Mouse (Mus musculus): ENCODE data around the gene Ece1.

The Ece1 gene

DNA sequence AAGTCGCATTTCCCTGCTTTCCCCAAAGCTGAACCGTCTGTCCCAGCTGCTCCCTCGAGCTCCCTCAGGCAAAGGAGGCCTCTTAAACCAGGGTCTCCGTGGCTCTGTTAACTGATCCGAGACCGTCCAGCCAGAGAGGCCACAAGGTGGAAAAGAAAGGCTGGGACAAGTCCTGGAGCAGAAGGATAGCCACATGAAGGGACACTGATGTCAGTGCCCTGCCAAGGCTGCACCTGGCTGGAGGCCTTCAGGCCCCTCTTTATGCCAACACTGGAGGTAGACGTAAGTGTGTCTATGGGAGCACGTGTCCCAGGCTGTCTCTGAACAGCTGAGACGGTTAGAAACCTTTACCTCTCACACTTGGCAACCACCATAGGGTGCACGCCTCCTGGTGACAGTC is 57.1 kb downstream of the Ece1 start:
- DNase-seq = no peak

DNA sequence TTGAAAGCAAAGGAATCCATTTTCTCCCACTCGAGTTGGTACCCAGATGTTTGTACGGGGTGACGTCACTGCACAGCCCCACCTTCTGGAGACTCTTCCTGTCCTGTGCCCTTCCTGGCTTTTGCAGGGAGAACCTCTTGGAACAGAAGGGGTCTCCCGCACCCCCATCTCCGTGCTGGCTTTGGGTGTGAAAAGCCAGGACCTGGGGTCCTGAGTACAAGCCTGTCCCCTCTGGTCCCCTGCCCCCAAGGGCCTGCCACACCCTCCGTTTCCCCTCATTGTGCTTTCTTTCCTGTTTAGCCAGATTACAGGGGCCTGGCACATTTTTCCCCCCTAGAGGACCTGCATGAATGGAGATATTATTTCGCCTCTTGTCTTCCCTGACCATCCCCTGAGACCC is 58.0 kb downstream of the Ece1 start:
- no peak for DNase-seq

DNA sequence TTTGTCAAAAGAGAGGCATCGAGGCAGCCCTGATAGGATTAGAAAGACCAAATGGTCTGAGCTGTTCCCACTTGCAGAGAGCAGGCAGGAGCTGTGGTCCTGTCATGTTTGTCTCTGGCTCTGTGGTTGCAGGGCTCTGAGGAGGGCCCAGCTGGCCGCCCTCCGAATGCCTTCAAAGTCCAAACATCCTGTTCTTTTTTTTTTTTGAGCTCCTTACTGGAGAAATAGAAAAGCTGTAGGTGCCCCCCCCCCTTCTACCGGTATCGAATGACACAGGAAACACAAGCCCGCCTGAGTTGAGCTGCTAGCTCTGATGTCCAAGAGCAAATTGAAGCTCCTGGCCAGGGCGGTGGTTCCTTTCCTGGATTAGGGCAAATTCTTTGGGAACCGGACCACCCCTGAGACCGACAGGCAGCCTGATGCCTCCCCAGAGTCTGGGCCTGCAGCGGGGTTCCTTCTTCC is 58.5 kb downstream of the Ece1 start:
- no peak for DNase-seq

DNA sequence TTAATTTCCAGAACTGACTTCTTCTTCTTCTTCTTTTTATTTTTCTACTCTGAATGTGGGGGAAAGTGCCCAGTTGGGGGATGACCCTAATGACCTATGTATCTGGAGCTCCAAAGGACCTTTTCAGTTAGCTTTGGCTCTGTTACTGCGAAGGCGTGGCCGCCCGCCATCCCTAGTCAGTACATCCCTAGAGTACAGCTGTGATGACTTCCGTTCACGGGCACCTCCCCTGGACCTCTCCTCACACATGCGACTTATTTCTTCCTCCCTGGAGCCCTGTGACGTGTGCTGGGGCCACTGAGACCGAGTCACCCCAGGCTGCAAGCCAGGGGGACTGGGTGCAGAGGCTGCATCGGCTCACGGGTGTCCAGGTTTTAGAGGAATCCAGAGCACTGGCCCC is 59.5 kb downstream of the Ece1 start:
- DNase-seq = no peak

DNA sequence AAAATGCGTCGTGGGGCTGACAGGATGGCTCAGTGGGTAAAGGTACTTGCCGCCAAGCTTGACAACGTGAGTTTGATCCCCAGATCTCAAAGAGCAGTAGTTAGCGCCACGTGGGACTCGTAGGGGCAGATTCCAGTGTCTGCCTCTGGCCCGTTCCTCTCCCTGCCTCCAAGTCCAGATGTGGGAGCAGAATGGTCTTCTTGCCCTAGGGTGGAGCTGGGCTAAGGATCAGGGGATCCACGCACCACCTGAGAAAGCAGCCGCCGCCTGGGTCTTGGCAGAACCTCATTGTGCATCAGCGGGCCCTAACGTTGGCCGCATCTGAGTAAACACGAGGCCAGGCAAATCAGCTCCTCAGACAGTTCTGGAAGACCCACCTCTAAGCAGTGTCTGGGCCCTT is 61.0 kb downstream of the Ece1 start:
- DNase-seq = no peak

DNA sequence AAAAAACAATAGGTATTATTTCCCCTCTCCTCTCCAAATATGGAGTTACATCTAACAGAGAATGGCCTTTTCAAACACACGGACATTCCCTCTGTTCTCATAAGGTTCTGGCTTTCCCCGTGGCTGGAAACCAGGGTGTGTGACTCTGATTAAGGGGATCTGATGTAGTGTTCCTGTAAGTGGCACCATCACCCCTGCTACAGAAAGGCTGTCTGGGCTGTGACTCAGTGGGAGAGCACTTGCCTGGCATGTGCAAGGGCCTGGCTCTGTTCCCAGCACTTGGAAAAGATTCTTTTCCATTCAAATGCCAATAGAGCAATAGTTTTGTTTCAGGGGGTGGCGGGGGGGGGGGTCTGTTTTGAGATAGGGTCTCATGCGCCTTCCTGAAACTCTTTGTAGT is 63.1 kb downstream of the Ece1 start:
- no peak for DNase-seq

DNA sequence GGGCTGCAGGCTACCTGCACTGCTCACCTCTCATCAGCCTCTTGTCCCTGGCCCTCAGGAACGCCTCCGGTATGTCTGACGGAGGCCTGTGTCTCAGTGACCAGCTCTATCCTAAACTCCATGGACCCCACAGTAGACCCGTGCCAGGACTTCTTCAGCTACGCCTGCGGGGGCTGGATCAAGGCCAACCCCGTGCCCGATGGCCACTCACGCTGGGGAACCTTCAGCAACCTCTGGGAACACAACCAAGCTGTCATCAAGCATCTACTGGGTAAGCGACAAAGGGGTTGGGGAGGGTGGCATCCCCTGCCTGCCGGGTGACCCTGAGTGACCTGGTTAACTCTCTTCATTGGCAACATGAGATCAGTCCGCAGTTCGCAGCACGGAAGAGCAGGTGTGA is 64.1 kb downstream of the Ece1 start:
- DNase-seq = no peak

DNA sequence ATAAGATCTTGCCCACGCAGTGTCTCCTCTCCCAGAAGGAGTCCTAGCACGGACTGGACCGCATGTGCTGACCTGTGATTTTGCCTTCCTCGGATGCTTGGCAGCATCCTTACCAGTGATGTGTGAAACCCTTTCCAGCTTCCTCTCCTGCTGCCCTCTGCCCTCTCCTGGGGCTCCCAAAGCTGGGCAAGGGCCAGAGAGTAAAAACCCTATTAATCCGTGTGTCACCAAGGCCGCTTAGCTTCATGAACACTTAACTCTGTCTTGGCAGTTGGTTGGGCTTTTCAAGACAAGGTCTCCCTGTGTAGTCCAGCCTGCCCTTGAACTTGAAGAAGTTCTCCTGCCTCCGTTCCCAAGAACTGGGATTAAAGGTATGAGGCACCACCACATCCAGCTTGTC is 65.1 kb downstream of the Ece1 start:
- DNase-seq = no peak

DNA sequence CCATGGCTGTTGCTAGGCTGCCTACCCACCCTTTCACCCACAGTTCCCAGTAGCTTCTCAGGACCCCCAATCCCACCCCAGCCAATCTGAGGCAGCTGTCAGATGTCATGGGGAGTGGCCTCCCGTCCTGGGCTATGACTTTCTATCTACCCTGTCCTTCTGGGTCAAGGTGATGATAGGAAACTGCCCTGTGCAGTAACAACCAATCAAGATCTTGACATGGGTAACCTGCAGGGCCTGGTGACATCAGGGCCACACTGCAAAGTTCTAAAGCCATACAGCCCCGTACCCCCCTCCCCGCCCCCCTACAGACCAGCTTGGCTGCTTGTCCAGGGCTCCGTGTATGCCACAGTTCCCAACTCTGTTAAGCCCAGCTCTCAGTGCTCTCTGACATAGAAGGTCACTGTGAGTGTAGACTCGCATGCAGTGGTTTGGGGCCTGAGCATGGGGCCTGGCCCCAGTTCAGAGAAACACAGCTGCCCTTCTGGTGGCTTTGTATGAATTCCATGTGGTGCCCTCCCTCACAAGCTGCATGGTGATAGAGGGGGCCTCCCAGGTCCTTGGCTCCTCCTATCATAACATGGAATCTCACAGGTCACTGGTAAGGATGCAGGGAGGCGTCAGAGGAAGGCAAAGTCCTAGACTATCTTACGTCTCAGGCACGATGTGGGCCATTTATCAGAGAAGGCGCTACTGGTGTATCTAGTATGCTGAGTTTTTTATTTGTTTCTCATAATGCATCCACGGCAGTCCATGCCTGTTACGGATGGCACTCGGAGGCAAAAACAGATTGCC is 65.9 kb downstream of the Ece1 start:
- DNase-seq = no peak

DNA sequence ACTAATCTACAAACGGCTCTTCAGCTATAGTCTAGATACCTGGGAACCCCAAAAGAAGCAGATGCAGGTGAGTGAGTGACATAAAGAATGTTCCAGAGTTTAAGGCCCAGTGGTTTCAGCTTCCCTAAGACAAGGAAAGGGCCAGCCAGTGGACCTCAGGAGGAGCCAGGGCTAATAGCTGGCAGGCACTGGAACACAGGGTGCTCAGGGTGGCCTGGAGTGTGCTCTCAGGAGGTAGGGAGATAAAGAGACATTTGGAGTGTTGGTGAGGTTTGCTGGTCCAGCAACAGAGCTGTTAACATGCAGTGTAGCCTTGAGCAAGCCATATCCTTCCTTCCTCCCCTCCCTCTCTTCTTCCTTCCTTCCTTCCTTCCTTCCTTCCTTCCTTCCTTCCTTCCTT is 66.8 kb downstream of the Ece1 start:
- DNase-seq = no peak

DNA sequence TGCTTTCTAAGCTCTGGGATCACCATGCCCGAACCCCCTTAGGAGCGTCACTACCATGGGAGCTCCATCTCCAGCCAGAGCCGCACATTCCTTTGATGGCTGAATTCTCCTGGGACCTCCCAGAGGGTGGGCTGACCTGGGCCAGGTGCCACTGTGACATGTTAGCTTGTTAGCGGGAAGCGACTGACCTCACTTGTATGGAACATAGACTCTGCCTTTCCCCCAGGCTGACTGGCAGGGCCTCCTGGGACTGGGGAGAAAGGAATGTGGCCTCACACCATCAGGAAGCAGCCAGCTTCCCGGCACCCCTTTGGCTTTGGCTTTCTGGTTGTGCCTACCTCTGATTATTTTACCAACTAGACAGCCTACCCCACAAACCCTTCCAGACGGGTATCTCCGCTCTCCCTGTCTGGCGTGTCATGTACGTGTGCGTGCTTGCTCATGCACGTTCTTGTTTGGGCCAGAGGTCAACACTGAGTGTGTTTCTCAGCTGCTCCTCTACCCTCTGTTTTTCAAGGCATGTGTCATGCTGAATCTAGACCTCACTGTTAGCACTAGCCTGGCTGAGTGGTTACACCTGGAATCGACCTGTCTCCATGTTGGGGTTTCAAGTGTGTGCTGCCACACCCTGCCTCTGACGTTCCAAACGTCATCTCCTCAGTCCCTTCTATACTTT is 67.4 kb downstream of the Ece1 start:
- DNase-seq = no peak

DNA sequence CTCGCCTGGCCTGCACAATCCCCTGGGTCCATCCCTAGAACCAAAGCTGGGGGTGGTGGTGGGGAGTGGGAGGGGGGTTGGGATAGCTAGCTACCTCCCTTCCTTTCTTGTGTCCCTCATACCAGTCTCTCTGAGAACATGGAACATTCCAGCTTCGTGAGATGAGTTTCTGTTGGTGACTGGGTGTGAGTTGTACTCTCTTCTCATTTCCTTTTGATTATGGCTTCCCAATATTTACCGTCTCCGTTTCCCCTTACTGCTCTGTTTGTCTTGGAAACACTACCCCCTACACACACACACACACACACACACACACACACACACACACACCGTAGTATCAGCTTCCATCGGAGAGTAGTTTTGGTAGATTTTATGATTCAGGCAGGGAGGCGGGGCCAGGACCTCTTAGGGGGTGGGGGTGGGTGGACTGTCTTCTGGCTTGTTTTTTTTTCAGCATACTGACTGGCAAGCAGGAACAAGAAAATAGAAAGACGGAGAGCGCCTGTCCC is 68.5 kb downstream of the Ece1 start:
- no peak for DNase-seq

DNA sequence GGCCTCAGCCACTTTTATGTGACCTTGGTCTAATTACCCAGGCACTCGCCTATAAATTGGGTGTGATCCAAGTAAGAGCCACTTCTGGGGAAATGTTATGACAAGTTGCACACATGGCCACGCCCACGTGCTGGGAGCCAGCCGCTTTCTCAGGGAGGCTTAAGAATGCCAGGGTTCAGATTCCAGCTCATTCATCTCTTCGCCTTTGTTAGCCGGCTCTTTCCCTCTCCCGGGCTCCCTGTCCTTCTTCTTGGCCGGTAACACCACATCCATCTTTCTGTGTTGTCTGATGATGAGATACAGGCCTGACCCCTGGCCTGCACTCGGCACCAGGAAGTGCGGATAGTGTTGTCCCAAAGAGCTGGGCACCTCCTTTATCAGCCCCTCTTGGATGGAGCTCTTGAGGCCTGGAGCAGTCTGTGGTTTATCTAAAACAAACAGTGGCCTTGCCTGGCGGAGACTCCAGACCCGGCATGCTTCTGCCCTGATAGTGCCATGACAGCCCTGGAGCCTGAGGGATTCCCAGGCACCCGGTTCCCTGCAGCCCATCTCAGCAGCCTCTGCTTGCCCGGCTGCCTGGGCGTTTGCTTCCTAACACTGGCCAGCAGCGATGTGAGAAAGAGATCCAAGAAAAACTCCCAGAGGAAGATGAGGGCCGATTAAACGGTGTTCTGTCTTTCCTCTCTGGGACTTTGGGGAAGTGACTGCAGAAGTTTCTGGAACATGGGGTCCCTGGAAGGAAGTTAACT is 69.1 kb downstream of the Ece1 start:
- DNase-seq = no peak

DNA sequence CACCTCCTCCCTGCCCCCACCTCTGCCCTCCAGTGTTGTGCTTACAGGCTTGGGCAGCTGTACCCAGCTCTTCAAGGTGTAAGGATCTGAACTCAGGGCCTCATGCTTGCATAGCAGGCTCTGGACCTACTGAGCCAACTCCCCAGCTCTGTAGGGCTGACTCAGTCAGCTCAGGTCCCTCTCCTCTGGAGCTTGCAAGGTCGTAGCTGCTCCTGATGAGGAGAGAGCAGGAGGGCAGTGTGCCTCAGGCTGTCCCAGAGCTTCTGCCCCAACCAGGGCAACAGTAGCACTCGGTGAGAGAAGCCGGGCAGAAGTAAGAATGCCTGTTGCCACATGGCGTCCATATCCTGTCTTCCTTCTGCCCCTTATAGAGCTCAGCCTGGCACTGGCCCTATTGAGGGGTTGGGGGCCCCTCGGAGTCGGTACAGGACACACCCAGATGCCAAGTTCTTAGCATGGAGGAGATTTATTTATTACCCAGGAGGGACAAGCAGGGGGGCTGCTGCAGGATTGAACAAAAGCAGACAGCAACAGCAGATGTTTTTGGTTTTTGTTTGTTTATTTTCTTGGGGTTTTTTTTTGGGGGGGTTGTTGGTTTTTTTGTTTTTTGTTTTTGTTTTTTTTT is 70.6 kb downstream of the Ece1 start:
- DNase-seq = no peak

DNA sequence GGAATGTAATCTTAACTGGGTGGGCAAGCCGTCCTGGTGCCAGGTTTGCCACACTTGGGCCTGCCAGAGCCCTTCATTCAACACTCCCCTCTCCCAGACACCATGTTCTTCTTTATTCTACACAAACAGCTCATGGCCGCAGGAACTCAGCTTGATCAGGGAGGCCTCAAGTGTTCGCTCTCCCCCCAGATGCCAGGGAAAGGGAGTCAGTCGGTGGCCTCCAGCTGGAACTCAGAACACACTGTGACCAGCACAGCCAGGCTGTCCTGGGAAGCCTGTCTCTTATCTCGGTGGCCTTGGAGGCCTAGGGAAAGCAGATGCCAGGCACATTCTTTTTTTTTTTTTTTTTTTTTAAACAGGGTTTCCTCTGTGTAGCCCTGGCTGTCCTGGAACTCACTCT is 71.3 kb downstream of the Ece1 start:
- no peak for DNase-seq

DNA sequence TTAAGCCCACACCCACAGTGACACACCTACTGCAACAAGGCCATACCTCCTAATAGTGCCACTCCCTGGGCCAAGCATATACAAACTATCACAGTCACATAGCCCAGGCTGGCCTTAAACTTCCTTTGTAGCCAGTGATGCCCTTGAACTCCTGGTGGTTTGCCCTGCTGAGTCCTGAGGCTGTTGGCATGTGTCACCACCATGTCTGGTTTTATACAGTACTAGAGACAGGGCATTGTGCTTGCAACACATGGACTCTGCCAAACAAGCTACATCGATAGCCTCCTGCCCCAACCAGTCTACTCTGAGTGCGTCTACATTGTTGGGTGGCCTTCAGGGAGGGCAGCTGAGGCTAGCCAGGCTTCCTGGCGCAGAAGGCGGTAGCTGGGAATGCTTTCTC is 74.1 kb downstream of the Ece1 start:
- DNase-seq = no peak

DNA sequence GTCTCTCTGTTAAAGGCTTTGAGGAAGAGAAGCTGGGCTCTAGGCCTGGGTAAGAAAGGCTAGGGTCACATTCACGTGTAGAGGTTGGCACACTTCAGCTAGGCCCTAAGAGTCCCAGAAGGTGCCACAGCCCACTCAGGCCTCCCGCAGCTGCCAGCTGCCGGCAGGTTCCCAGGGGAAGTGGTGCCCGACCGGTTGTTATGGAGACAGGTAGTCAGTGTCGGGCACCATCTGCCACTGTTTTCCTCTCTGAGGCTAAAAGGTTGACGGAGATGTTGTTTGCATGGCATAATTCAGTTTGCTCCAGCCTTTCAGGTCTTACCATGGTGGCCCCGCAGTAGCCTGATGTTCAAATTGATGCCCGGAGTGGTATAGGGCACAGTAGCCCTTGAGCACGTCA is 78.0 kb downstream of the Ece1 start:
- DNase-seq = peak; percentile 73

DNA sequence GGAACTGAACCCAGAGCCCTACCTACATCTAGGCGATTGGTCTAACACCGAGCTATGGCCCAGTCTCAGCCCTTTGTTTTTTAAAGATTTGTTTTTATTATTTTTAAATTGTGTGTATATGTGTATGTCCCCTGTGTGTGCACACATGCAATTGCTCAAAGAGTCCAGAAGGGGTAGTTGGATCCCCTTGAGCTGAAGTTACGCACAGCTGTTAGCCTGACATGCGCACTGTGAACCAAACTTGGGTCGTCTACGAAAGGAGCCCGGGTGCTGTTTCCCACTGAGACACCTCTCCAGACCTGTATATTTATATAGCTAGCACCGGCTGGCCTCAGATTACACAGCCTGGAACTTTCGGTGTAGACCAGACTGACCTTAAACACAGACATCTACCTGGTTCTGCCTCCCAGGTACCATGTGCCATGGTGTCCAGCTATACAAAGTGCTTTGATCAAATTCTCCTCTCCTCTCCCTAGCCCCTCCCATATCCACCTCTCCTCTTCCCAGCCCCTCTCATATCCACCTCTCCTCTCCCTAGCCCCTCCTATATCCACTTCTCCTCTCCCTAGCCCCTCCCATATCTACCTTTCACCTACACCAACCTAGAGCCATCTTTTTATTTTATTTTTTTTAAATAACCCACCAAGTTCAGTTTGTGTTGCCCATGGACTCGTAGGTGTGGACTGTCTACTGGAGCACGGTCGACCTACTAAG is 79.3 kb downstream of the Ece1 start:
- no peak for DNase-seq

DNA sequence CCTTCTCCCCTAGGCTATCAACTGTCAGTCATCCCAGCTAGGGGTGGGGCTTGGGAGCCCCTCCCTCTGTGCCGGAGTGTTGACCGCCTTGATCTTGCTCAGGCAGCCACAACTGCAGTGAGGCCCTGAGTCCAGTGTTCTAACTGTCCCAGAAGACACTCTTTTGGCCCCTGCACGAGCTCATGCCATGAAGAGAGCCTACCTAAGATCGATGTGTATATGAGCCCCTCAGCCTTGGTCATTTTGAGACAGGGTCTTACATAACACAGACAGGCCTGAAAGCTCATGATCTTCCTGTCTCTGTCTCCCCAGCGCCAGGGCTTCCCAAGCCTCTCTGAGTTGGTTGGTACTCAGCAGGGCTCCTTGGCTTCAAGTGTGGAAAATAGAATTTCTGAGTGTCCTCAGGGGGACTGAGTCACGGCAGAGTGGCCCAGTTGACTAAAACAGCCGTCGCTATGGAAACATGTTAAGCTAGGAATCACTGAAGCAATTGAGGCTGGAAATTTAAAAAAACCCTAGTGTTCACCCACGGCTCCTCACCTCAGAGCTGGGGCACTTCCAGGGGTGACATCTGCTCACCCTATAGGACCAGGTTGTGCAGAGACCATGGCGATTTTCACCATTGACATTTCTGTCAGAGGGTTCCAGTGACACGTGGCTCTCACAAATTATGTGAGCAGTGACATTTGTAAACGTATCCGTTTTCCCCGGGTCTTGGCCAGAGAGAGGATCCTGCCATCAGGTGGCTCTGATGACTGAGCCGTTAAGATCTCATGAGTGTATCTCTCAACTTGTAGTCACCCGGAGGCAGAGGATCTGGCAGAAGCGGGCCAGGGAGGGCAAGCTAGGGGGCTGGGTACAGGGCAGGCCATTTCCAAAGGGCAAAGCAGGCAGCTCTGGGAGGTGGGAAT is 80.1 kb downstream of the Ece1 start:
- DNase-seq = peak; percentile 72

DNA sequence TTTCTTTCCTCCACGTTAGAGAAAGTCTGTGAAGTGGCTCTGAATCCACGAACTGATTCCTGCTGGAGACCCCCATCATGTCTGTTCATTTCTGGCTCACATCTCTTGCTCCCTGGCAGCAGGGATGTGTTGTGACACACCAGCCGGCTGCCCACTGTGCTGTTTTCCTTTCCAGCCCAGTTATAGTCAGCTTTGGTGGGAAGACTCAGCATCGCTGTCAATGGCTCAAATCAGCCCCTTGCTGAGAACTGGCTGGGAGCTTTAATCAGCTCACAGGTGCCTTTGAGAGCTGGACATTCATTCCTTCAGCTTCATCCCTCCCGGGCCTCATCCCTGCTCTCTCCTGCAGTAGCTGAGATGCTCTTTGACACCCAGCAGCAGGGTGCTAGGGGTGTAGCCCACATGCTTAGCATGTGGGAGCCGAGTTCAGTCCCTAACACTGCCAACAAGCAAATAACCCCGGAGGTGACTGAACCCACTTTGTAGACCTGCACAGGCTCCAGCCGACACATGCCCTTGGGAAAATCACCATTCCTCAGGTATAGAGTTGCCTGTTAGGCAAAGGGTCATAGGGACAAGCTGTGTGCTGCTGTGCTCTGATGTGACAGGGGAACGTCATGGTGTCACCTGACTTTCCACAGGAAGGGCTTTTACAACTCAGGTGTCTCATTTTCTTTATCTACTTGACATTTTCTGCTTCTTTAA is 80.9 kb downstream of the Ece1 start:
- peak; percentile 50 for DNase-seq

DNA sequence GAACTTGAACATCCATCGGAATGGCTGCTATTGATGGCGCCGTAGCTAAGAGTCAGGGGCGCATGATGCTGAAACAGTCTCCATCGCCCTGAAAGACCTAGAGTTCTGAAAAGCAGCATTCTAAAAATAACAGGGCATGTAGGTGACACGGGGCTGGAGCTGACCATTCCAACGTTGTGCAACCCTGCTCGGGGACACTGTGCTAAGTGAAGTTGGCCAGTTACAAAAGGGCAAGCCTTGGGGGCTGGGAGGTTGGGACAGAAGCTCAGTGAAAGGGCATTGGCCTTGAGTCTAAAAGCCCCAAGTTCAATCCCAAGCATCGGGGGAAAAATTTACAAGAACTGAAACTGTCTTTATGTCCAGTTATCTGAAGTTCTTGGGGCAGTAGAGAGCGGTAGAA is 81.5 kb downstream of the Ece1 start:
- no peak for DNase-seq
